Mouse (Mus musculus): ENCODE results near the gene Best1. TPM values are rescaled to one million over a fixed set of nuclear protein-coding genes. Genes with fewer than 3 reads are reported as not detected.
A peak's percentile ranks its signal among the peaks of the same experiment; 100 is the strongest.

The Best1 gene
- total and polyA plus RNA-seq, 2 experiments from 2014 or later, result 0.33 TPM; not detected in 1

GRCm38 (mm10) chr19:10017637-10018526 is 16.4 kb upstream of the Best1 start:
- peak overlapping the region; percentile 57 for H3K27ac ChIP-seq (ENCODE audit: low read depth)
- H3K36me3 ChIP-seq (replicated peaks; ENCODE audit: control insufficient read depth, insufficient read depth, low read length), result no peaks in the 10 kb centered on the region
- H3K4me2 ChIP-seq (ENCODE audit: low read depth, low read length), result peak overlapping the region; percentile 88
- H3K4me1 ChIP-seq (ENCODE audit: control insufficient read depth, insufficient read depth), result peaks cover 21% of the 10 kb centered on the region; the same call in 1 of the 2 replicates
- H3K9me3 ChIP-seq (replicated peaks; ENCODE audit: control insufficient read depth, low read length), result no peaks in the 10 kb centered on the region
- peak overlapping the region; percentile 62 for H3K9ac ChIP-seq (replicated peaks; ENCODE audit: low read depth, low read length)
- peak; percentile 95 for ATAC-seq (ENCODE audit: insufficient read depth, low read depth)
- peak overlapping the region; percentile 57 for H3K4me3 ChIP-seq (ENCODE audit: low read depth, low read length)
- no peak for TF ChIP-seq EP300 (IDR thresholded peaks at IDR 0.05; ENCODE audit: low read depth)
- TF ChIP-seq CTCF (IDR thresholded peaks at IDR 0.05; ENCODE audit: low read depth), result no peak
- 7% methylated on average over 44 of the region's 44 CpGs for WGBS
- no peaks in the 10 kb centered on the region for H3K27me3 ChIP-seq (ENCODE audit: control insufficient read depth, insufficient read depth, low read length)
- DNase-seq (ENCODE audit: low spot score), result peak; percentile 91

GRCm38 (mm10) chr19:10016151-10016550 is 14.7 kb upstream of the Best1 start:
- ATAC-seq (ENCODE audit: insufficient read depth, low read depth), result no peak
- H3K27ac ChIP-seq (ENCODE audit: low read depth), result no peak overlapping the region
- TF ChIP-seq CTCF (IDR thresholded peaks at IDR 0.05; ENCODE audit: low read depth) (no peak), EP300 (IDR thresholded peaks at IDR 0.05; ENCODE audit: low read depth) (no peak)

GRCm38 (mm10) chr19:10015442-10015841 is 14.0 kb upstream of the Best1 start:
- 58% methylated on average over 4 of the region's 4 CpGs for WGBS
- peaks cover 18% of the 10 kb centered on the region; the same call in 1 of the 2 replicates for H3K4me1 ChIP-seq (ENCODE audit: control insufficient read depth, insufficient read depth)
- TF ChIP-seq EP300 (IDR thresholded peaks at IDR 0.05; ENCODE audit: low read depth) (no peak), CTCF (IDR thresholded peaks at IDR 0.05; ENCODE audit: low read depth) (no peak)
- H3K4me2 ChIP-seq (ENCODE audit: low read depth, low read length), result no peak overlapping the region
- no peaks in the 10 kb centered on the region for H3K36me3 ChIP-seq (replicated peaks; ENCODE audit: control insufficient read depth, insufficient read depth, low read length)
- no peaks in the 10 kb centered on the region for H3K9me3 ChIP-seq (replicated peaks; ENCODE audit: control insufficient read depth, low read length)
- H3K9ac ChIP-seq (replicated peaks; ENCODE audit: low read depth, low read length), result no peak overlapping the region
- H3K27me3 ChIP-seq (ENCODE audit: control insufficient read depth, insufficient read depth, low read length), result no peaks in the 10 kb centered on the region
- H3K27ac ChIP-seq (ENCODE audit: low read depth), result no peak overlapping the region
- ATAC-seq (ENCODE audit: insufficient read depth, low read depth) (no peak), DNase-seq (ENCODE audit: low spot score) (no peak)
- no peak overlapping the region for H3K4me3 ChIP-seq (ENCODE audit: low read depth, low read length)

More at GRCm38 (mm10) chr19:10016151-10016550, 14.7 kb upstream of the Best1 start:
- no peak overlapping the region for H3K4me3 ChIP-seq (ENCODE audit: low read depth, low read length)
- no peak overlapping the region for H3K4me2 ChIP-seq (ENCODE audit: low read depth, low read length)
- H3K27me3 ChIP-seq (ENCODE audit: control insufficient read depth, insufficient read depth, low read length), result no peaks in the 10 kb centered on the region
- no peaks in the 10 kb centered on the region for H3K36me3 ChIP-seq (replicated peaks; ENCODE audit: control insufficient read depth, insufficient read depth, low read length)
- DNase-seq (ENCODE audit: low spot score), result no peak
- H3K9ac ChIP-seq (replicated peaks; ENCODE audit: low read depth, low read length), result no peak overlapping the region
- H3K4me1 ChIP-seq (ENCODE audit: control insufficient read depth, insufficient read depth), result peaks cover 18% of the 10 kb centered on the region; the same call in 1 of the 2 replicates
- 77% methylated on average over 4 of the region's 4 CpGs for WGBS
- H3K9me3 ChIP-seq (replicated peaks; ENCODE audit: control insufficient read depth, low read length), result no peaks in the 10 kb centered on the region

GRCm38 (mm10) chr19:10014824-10015223 is 13.4 kb upstream of the Best1 start:
- DNase-seq (ENCODE audit: low spot score), result no peak
- no peak for ATAC-seq (ENCODE audit: insufficient read depth, low read depth)
- no peak overlapping the region for H3K9ac ChIP-seq (replicated peaks; ENCODE audit: low read depth, low read length)
- H3K9me3 ChIP-seq (replicated peaks; ENCODE audit: control insufficient read depth, low read length), result no peaks in the 10 kb centered on the region
- WGBS, result 69% methylated on average over 13 of the region's 13 CpGs
- H3K36me3 ChIP-seq (replicated peaks; ENCODE audit: control insufficient read depth, insufficient read depth, low read length), result no peaks in the 10 kb centered on the region
- H3K4me2 ChIP-seq (ENCODE audit: low read depth, low read length), result no peak overlapping the region
- peaks cover 18% of the 10 kb centered on the region; the same call in 1 of the 2 replicates for H3K4me1 ChIP-seq (ENCODE audit: control insufficient read depth, insufficient read depth)
- H3K27ac ChIP-seq (ENCODE audit: low read depth), result no peak overlapping the region
- no peaks in the 10 kb centered on the region for H3K27me3 ChIP-seq (ENCODE audit: control insufficient read depth, insufficient read depth, low read length)
- TF ChIP-seq EP300 (IDR thresholded peaks at IDR 0.05; ENCODE audit: low read depth), result no peak
- TF ChIP-seq CTCF (IDR thresholded peaks at IDR 0.05; ENCODE audit: low read depth), result no peak
- no peak overlapping the region for H3K4me3 ChIP-seq (ENCODE audit: low read depth, low read length)

- H3K36me3 ChIP-seq (replicated peaks; ENCODE audit: control insufficient read depth, insufficient read depth, low read length), result no peaks in the 10 kb centered on the region
- H3K4me2 ChIP-seq (ENCODE audit: low read depth, low read length), result no peak overlapping the region
- no peak overlapping the region for H3K9ac ChIP-seq (replicated peaks; ENCODE audit: low read depth, low read length)
- H3K4me3 ChIP-seq (ENCODE audit: low read depth, low read length), result no peak overlapping the region
- no peaks in the 10 kb centered on the region for H3K27me3 ChIP-seq (ENCODE audit: control insufficient read depth, insufficient read depth, low read length)
- WGBS, result 24% methylated on average over 5 of the region's 5 CpGs
- H3K4me1 ChIP-seq (ENCODE audit: control insufficient read depth, insufficient read depth), result peaks cover 18% of the 10 kb centered on the region; the same call in 1 of the 2 replicates
- no peaks in the 10 kb centered on the region for H3K9me3 ChIP-seq (replicated peaks; ENCODE audit: control insufficient read depth, low read length)
- TF ChIP-seq CTCF (IDR thresholded peaks at IDR 0.05; ENCODE audit: low read depth) (no peak), EP300 (IDR thresholded peaks at IDR 0.05; ENCODE audit: low read depth) (no peak)
- ATAC-seq (ENCODE audit: insufficient read depth, low read depth) (peak; percentile 32), DNase-seq (ENCODE audit: low spot score) (peak; percentile 79)
- H3K27ac ChIP-seq (ENCODE audit: low read depth), result peak overlapping the region; percentile 67
Observed at GRCm38 (mm10) chr19:10013913-10014312, 12.5 kb upstream of the Best1 start.

All from heart, postnatal 0 days (tissue).